Mouse (Mus musculus) right cerebral cortex, postnatal 10 days (tissue): ENCODE data around the gene Iffo1.
"Not testable (repeated sequence)": the region's sequence is repeated elsewhere in the genome, so short reads cannot be mapped to it uniquely, and the experiment has no call there.

Experiments used
- DNase-seq, 2 experiments: peaks; one replicate each; pipeline ENCODE4 v3.0.0; 2021; ENCODE audit warnings: low spot score in 2 of 2

Gene Iffo1

GRCm38 (mm10) chr6:125160854-125161760 is 16.1 kb downstream of the Iffo1 start:
- DNase-seq: peak; percentile 70 to 74

DNA sequence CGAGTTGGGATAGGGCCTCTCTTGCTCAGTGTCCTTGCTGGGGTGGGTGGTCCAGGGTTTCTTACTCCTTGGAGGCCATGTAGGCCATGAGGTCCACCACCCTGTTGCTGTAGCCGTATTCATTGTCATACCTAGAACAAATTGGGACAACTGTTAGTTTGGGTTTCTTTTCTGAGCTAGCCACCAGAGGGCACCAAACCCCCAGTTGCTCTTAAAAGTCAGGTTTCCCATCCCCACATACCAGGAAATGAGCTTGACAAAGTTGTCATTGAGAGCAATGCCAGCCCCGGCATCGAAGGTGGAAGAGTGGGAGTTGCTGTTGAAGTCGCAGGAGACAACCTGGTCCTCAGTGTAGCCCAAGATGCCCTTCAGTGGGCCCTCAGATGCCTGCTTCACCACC is 16.9 kb downstream of the Iffo1 start:
- DNase-seq: peak; percentile 78 to 80

DNA sequence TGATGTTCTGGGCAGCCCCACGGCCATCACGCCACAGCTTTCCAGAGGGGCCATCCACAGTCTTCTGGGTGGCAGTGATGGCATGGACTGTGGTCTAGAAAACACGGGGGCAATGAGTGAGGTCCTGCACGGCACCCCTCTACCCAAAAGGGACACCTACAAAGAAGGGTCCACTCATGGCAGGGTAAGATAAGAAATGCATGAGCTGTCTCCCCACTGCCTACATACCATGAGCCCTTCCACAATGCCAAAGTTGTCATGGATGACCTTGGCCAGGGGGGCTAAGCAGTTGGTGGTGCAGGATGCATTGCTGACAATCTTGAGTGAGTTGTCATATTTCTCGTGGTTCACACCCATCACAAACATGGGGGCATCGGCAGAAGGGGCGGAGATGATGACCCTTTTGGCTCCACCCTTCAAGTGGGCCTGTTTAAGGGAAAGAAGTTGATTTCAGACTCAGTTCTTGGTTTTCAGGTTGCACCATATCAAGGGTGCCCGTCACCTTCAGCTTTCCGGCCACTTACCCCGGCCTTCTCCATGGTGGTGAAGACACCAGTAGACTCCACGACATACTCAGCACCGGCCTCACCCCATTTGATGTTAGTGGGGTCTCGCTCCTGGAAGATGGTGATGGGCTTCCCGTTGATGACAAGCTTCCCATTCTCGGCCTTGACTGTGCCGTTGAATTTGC is 17.7 kb downstream of the Iffo1 start:
- not testable (repeated sequence) for DNase-seq

- peak; percentile 68 to 81 for DNase-seq
Observed at GRCm38 (mm10) chr6:125163801-125164657, 19.0 kb downstream of the Iffo1 start.

GRCm38 (mm10) chr6:125164672-125165327 is 19.8 kb downstream of the Iffo1 start:
- peak; percentile 78 to 83 for DNase-seq

- DNase-seq: peak; percentile 98 to 99
Observed at GRCm38 (mm10) chr6:125165328-125165891, 20.4 kb downstream of the Iffo1 start.

- peak; percentile 62 to 67 for DNase-seq
Observed at GRCm38 (mm10) chr6:125166051-125166751, 21.2 kb downstream of the Iffo1 start, which contains the start of gene Gapdh. Gene Gapdh (minus strand): TSS chr6:125166467.

DNA sequence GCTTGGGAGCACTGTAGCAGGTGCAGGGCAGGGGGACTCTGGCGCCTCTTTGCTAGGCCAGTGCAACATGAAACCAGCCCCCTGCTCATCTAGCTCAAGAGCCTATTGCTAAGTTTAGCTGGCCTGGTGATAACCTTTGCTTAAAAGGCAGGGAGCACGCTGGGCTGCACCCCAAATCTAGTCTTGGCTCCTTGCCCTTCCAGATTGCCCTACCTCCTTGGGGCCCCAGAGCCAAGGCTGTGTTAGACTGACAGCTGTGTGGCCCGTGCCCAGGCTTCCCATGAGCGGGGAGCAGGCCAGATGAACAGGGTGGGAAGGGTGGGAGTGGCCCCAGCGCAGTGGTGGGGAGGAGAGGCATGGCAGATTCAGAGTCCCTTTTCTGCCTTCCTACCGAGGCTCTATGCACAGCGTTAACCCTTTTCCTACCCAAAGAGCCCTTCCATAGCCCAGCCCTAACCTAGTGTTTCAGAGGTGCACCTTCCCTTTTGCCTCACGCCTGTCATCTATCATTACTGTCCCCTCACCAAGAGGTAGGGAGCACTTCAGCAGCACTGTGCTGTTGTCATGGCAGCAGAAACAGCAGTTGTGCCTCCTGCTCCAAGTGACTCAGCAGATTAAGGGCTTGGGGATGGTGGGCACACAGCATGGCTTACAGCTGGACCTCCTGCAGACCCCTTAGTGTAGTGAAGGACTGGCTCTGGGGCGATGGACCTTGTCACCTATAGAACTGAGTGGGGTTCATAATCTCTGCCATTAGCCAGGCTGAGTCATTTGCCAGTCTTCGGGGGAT is 22.0 kb downstream of the Iffo1 start:
- DNase-seq: peak in 1 of 2 experiments; percentile 70

DNA sequence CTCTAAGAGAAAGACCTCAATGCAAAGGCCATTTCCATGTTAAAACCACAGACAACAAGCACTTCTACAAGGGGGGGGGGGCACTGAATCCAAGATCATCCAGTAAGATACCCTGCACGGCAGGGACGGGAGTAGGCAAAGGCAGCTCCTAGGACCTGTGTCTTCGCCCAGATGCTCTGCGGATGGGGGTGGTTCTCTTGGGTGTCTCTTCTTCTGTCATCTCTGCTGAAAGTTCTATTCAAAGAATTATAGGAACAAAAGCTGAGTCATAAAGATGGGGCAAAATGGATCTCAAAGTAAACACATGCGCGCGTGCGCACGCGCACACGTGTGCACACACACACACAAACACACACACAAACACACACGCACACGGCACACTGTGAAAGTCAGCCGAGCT is 23.0 kb downstream of the Iffo1 start:
- no peak for DNase-seq

DNA sequence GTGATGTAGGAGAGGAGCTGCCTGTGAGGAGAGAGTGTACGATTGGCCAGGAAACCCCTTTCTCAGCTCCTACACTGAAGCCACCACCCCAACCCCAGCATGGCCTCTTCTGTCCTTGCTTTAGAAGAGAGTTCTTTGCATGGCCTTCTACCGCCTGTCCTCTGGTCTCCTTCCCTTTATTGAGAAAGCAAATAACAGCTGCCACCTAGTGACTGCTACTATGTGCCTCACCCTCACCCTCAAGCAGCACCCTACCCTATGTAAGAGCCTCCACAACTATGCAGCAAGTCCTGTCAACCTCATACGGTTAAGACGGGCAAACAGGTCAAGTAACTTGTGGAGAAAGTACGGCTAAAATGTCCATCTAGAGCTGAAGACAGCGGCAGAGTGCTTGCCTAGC is 25.2 kb downstream of the Iffo1 start:
- DNase-seq: no peak

GRCm38 (mm10) chr6:125172474-125172873 is 27.4 kb downstream of the Iffo1 start:
- no peak for DNase-seq

GRCm38 (mm10) chr6:125173256-125173655 is 28.2 kb downstream of the Iffo1 start:
- no peak for DNase-seq

- DNase-seq: no peak
Observed at GRCm38 (mm10) chr6:125175469-125175868, 30.4 kb downstream of the Iffo1 start.

GRCm38 (mm10) chr6:125179601-125180000 is 34.6 kb downstream of the Iffo1 start:
- DNase-seq: peak in 1 of 2 experiments; percentile 23

DNA sequence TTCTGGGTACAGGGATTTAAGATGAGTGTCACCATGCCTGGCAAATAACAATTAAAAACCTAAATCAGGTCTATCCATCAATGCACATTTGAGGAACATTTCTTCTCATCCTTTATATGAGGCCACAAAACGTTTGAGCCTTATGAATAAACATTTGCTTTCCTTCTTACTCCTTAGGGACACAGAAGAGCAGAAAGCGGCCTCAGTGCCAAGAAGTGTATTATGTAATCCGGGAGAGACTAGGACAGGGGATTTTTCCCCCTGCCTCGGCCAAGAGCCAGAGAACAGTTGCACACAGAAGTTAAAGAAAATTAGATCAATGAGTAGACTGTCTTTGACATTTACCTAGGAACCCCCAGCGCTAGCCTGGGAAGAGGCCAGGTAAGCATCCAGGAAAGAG is 37.1 kb downstream of the Iffo1 start:
- DNase-seq: no peak

- no peak for DNase-seq
Observed at GRCm38 (mm10) chr6:125186203-125186602, 41.2 kb downstream of the Iffo1 start.

DNA sequence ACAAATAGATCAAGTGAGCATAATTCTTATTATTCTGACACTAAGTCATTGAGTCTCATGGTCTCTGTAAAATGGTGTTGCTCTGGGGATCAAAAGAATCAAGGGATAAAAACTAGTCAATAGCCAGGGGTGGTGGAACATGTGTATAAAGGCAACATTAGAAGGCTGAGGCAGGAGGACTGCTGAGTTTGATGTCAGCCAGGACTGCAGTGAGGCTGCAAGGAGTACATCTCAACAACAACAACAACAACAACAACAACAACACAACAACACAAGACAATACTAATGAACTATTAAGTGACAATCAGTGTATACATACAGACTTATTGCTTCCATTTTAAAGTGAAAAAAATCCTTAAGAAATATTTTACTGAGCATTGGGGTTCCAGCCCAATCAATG is 45.8 kb downstream of the Iffo1 start:
- no peak for DNase-seq

- DNase-seq: peak; percentile 99
Observed at GRCm38 (mm10) chr6:125191332-125192015, 46.4 kb downstream of the Iffo1 start, which contains the start of the genes Ncapd2 and Mrpl51. Gene Ncapd2 (minus strand): TSS chr6:125191701. Gene Mrpl51 (plus strand): TSS chr6:125191801.
